Mouse (Mus musculus): Measurements from ENCODE around the gene Slc12a4. TPM values are rescaled to one million over a fixed set of nuclear protein-coding genes. Genes with fewer than 3 reads are reported as not detected.
A peak's percentile ranks its signal among the peaks of the same experiment; 100 is the strongest.

The Slc12a4 gene
- polyA plus RNA-seq, 1 experiment from 2014 or later: 10.3 TPM

DNA sequence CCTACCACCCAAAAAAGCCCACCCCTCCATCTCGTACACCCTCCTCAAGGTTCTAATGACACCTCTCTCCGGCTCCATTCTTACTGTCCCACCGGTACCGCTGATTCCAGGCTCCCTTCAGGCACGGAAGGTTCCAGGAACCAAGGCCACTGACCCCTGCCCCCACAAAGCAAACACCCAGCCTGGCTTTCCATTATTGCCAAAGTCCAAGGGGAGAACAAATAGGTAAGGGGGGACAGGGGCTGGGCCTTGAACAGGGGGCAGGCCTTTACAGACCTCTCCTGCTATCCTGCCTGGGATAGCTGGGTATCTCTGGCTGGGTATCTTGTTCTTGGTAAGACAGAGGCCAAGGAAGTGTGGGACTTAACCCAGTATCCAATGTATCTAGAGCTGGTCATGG lies 23.4 kb downstream of the Slc12a4 start:
- ATAC-seq (ENCODE audit: insufficient read depth, low FRiP score, low TSS enrichment) (no peak), DNase-seq (ENCODE audit: low spot score) (no peak)
- Histone ChIP-seq H3K4me3 (ENCODE audit: low read depth, low read length) (no peak overlapping the region), H3K4me2 (ENCODE audit: low read depth) (no peak overlapping the region), H3K27ac (ENCODE audit: low read depth, low read length) (no peak overlapping the region), H3K27me3 (ENCODE audit: control insufficient read depth, insufficient read depth, low read length) (no peaks in the 10 kb centered on the region), H3K9me3 (ENCODE audit: control insufficient read depth, low read length) (no peaks in the 10 kb centered on the region), H3K36me3 (ENCODE audit: control insufficient read depth, insufficient read depth, low read length) (peaks cover 5% of the 10 kb centered on the region), H3K4me1 (ENCODE audit: control insufficient read depth, insufficient read depth, low read length) (peaks cover 4% of the 10 kb centered on the region; the same call in 1 of the 2 replicates), H3K9ac (ENCODE audit: low read length) (no peak overlapping the region)
- WGBS: 100% methylated on average over 5 of the region's 5 CpGs

GRCm38 (mm10) chr8:105942026-105942425 lies 23.9 kb downstream of the Slc12a4 start:
- peaks cover 4% of the 10 kb centered on the region; the same call in 1 of the 2 replicates for H3K4me1 ChIP-seq (ENCODE audit: control insufficient read depth, insufficient read depth, low read length)
- H3K27ac ChIP-seq (ENCODE audit: low read depth, low read length): no peak overlapping the region
- H3K36me3 ChIP-seq (ENCODE audit: control insufficient read depth, insufficient read depth, low read length): peaks cover 5% of the 10 kb centered on the region
- H3K9me3 ChIP-seq (ENCODE audit: control insufficient read depth, low read length): no peaks in the 10 kb centered on the region
- DNase-seq (ENCODE audit: low spot score) (no peak), ATAC-seq (ENCODE audit: insufficient read depth, low FRiP score, low TSS enrichment) (no peak)
- no peak overlapping the region for H3K4me2 ChIP-seq (ENCODE audit: low read depth)
- H3K9ac ChIP-seq (ENCODE audit: low read length): no peak overlapping the region
- no peak overlapping the region for H3K4me3 ChIP-seq (ENCODE audit: low read depth, low read length)
- 96% methylated on average over 11 of the region's 11 CpGs for WGBS
- H3K27me3 ChIP-seq (ENCODE audit: control insufficient read depth, insufficient read depth, low read length): no peaks in the 10 kb centered on the region

- no peaks in the 10 kb centered on the region for H3K9me3 ChIP-seq (ENCODE audit: control insufficient read depth, low read length)
- H3K27ac ChIP-seq (ENCODE audit: low read depth, low read length): peak within 1 kb of the TSS; percentile 83
- WGBS: 43% methylated on average over 4 of the region's 4 CpGs
- H3K27me3 ChIP-seq (ENCODE audit: control insufficient read depth, insufficient read depth, low read length): no peaks in the 10 kb centered on the region
- ATAC-seq (ENCODE audit: insufficient read depth, low FRiP score, low TSS enrichment): no peak
- peaks cover 10% of the 10 kb centered on the region for H3K4me1 ChIP-seq (ENCODE audit: control insufficient read depth, insufficient read depth, low read length)
- peak within 1 kb of the TSS; percentile 97 for H3K4me2 ChIP-seq (ENCODE audit: low read depth)
- no peak for DNase-seq (ENCODE audit: low spot score)
- no peaks in the 10 kb centered on the region for H3K36me3 ChIP-seq (ENCODE audit: control insufficient read depth, insufficient read depth, low read length)
- H3K4me3 ChIP-seq (ENCODE audit: low read depth, low read length): peak within 1 kb of the TSS; percentile 74
- H3K9ac ChIP-seq (ENCODE audit: low read length): peak within 1 kb of the TSS; percentile 79
Observed at GRCm38 (mm10) chr8:105938306-105938669, 27.6 kb downstream of the Slc12a4 start, which contains the start of gene Psmb10. Gene Psmb10, minus strand, starts transcription at chr8:105938444.

- no peaks in the 10 kb centered on the region for H3K9me3 ChIP-seq (ENCODE audit: control insufficient read depth, low read length)
Observed at GRCm38 (mm10) chr8:105937496-105938305, 28.2 kb downstream of the Slc12a4 start.

GRCm38 (mm10) chr8:105936866-105937475 lies 28.9 kb downstream of the Slc12a4 start:
- Histone ChIP-seq H3K27ac (ENCODE audit: low read depth, low read length) (peak overlapping the region; percentile 83), H3K36me3 (ENCODE audit: control insufficient read depth, insufficient read depth, low read length) (no peaks in the 10 kb centered on the region), H3K4me3 (ENCODE audit: low read depth, low read length) (peak overlapping the region; percentile 74), H3K27me3 (ENCODE audit: control insufficient read depth, insufficient read depth, low read length) (no peaks in the 10 kb centered on the region), H3K9ac (ENCODE audit: low read length) (peak overlapping the region; percentile 79), H3K9me3 (ENCODE audit: control insufficient read depth, low read length) (no peaks in the 10 kb centered on the region), H3K4me1 (ENCODE audit: control insufficient read depth, insufficient read depth, low read length) (peaks cover 10% of the 10 kb centered on the region), H3K4me2 (ENCODE audit: low read depth) (peak overlapping the region; percentile 97)
- DNase-seq (ENCODE audit: low spot score) (peak; percentile 87), ATAC-seq (ENCODE audit: insufficient read depth, low FRiP score, low TSS enrichment) (peak; percentile 91)
- under 1% methylated on average over 30 of the region's 30 CpGs for WGBS

More at GRCm38 (mm10) chr8:105937496-105938305, 28.2 kb downstream of the Slc12a4 start:
- no peaks in the 10 kb centered on the region for H3K36me3 ChIP-seq (ENCODE audit: control insufficient read depth, insufficient read depth, low read length)
- H3K27ac ChIP-seq (ENCODE audit: low read depth, low read length): peak overlapping the region; percentile 83
- peak; percentile 51 for DNase-seq (ENCODE audit: low spot score)
- H3K4me3 ChIP-seq (ENCODE audit: low read depth, low read length): peak overlapping the region; percentile 74
- H3K4me1 ChIP-seq (ENCODE audit: control insufficient read depth, insufficient read depth, low read length): peaks cover 10% of the 10 kb centered on the region
- peak overlapping the region; percentile 97 for H3K4me2 ChIP-seq (ENCODE audit: low read depth)
- no peaks in the 10 kb centered on the region for H3K27me3 ChIP-seq (ENCODE audit: control insufficient read depth, insufficient read depth, low read length)
- ATAC-seq (ENCODE audit: insufficient read depth, low FRiP score, low TSS enrichment): peak; percentile 59
- peak overlapping the region; percentile 79 for H3K9ac ChIP-seq (ENCODE audit: low read length)
- WGBS: under 1% methylated on average over 33 of the region's 33 CpGs

DNA sequence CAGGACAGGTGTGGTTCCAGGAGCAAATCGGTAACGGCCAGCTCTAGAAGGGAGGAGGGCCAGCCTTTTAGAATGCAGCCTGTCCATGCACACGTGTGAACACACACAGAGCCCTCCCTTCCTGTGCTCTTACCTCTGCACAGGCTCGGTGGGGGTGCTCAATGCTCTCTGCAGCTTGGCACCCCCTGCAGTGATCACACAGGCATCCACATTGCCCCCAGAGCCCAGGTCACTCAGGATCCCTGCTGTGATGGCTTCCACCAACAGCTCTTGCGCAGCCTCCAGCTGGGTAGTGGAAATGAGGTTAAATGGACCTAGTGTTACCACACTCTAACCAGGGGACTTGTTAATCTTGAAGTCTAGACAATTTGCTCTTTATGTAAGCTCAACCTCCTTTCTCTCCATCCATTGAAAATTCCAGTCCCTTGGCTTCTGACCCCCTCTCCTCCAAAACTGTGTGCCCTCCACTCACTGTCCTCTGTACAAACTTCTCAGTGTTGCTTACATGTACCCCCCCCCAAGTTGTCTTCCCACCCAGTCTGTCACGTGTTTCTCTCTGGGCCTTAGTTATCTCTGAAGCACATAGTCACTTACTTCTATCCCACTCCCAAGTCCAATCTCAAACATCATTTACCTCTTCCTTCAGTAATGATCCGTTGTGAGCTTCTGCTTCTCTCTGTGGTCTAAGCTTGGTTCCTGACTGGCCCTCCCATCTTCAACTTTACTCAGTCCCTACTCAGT lies 29.9 kb downstream of the Slc12a4 start:
- no peak overlapping the region for H3K27ac ChIP-seq (ENCODE audit: low read depth, low read length)
- H3K27me3 ChIP-seq (ENCODE audit: control insufficient read depth, insufficient read depth, low read length): no peaks in the 10 kb centered on the region
- H3K36me3 ChIP-seq (ENCODE audit: control insufficient read depth, insufficient read depth, low read length): no peaks in the 10 kb centered on the region
- DNase-seq (ENCODE audit: low spot score) (peak; percentile 21), ATAC-seq (ENCODE audit: insufficient read depth, low FRiP score, low TSS enrichment) (no peak)
- peaks cover 10% of the 10 kb centered on the region for H3K4me1 ChIP-seq (ENCODE audit: control insufficient read depth, insufficient read depth, low read length)
- peak overlapping the region; percentile 74 for H3K4me3 ChIP-seq (ENCODE audit: low read depth, low read length)
- WGBS: 27% methylated on average over 7 of the region's 7 CpGs
- H3K9ac ChIP-seq (ENCODE audit: low read length): peak overlapping the region; percentile 73
- H3K9me3 ChIP-seq (ENCODE audit: control insufficient read depth, low read length): no peaks in the 10 kb centered on the region
- peak overlapping the region; percentile 97 for H3K4me2 ChIP-seq (ENCODE audit: low read depth)

GRCm38 (mm10) chr8:105935105-105935504 lies 30.8 kb downstream of the Slc12a4 start:
- H3K4me3 ChIP-seq (ENCODE audit: low read depth, low read length): no peak overlapping the region
- DNase-seq (ENCODE audit: low spot score) (no peak), ATAC-seq (ENCODE audit: insufficient read depth, low FRiP score, low TSS enrichment) (no peak)
- H3K27ac ChIP-seq (ENCODE audit: low read depth, low read length): no peak overlapping the region
- H3K9ac ChIP-seq (ENCODE audit: low read length): no peak overlapping the region
- WGBS: 85% methylated on average over 6 of the region's 6 CpGs
- H3K9me3 ChIP-seq (ENCODE audit: control insufficient read depth, low read length): no peaks in the 10 kb centered on the region
- H3K36me3 ChIP-seq (ENCODE audit: control insufficient read depth, insufficient read depth, low read length): no peaks in the 10 kb centered on the region
- no peak overlapping the region for H3K4me2 ChIP-seq (ENCODE audit: low read depth)
- peaks cover 10% of the 10 kb centered on the region for H3K4me1 ChIP-seq (ENCODE audit: control insufficient read depth, insufficient read depth, low read length)
- no peaks in the 10 kb centered on the region for H3K27me3 ChIP-seq (ENCODE audit: control insufficient read depth, insufficient read depth, low read length)

DNA sequence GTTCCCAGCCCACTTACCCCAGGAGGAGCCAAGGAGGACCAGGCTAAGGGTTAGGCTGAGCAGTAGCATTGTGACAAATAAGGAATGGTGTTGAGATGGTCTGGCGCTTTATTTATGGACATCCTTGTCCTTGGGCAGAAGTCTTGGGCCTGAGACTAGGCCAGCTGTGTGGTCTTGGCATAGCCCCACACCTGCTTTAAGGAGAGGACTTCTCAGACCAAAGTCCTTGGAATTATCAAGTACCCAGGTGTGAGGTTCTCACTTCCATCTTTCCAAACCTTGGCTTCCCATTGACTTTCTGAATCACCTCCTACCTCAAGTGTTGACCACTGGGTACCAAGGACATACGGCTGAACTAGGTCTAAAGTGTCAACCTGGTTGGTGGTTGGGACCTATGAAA lies 32.1 kb downstream of the Slc12a4 start, which contains the start of gene Ctrl:
Gene Ctrl, minus strand, starts transcription at position 101 of the 400 bp plus-strand sequence.
- ATAC-seq (ENCODE audit: insufficient read depth, low FRiP score, low TSS enrichment): no peak
- Histone ChIP-seq H3K36me3 (ENCODE audit: control insufficient read depth, insufficient read depth, low read length) (no peaks in the 10 kb centered on the region), H3K27ac (ENCODE audit: low read depth, low read length) (no peak within 1 kb of the TSS), H3K9ac (ENCODE audit: low read length) (no peak within 1 kb of the TSS), H3K27me3 (ENCODE audit: control insufficient read depth, insufficient read depth, low read length) (no peaks in the 10 kb centered on the region), H3K4me3 (ENCODE audit: low read depth, low read length) (no peak within 1 kb of the TSS), H3K4me2 (ENCODE audit: low read depth) (no peak within 1 kb of the TSS), H3K9me3 (ENCODE audit: control insufficient read depth, low read length) (no peaks in the 10 kb centered on the region), H3K4me1 (ENCODE audit: control insufficient read depth, insufficient read depth, low read length) (peaks cover 10% of the 10 kb centered on the region)
- WGBS: 91% methylated on average over 2 of the region's 2 CpGs
- DNase-seq (ENCODE audit: low spot score): no peak

Measured in neural tube, embryonic 11.5 days (tissue).